Mouse (Mus musculus): ENCODE measurements around the gene Hmg20a. TPM values are rescaled to one million over a fixed set of nuclear protein-coding genes. Genes with fewer than 3 reads are reported as not detected.

Hmg20a gene
- polyA plus RNA-seq, 1 experiment from 2014 or later = 12.9 TPM

DNA sequence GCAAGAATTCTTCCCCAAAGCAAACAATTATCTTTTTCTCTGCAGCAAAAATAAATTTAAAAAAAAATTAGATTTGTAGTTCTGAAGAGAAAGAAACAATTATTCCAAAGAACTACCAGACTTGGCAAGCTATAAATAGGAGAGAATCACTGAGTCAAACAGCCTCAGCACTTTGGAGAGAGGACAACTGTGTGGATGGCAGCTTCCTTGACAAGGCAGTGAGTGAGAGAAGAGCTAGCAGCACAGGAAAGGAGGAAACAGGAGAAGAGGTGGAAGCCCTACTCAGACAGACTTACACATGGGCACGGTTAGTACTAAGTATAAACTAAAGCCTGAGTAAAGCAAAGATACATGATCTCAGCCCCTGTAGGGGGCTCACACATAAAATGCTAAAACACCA is 22.1 kb upstream of the Hmg20a start:
- 51% methylated on average over 1 of the region's 1 CpGs for WGBS
- Histone ChIP-seq H3K4me1 (replicated peaks; ENCODE audit: control insufficient read depth, insufficient read depth, low read length) (no peaks in the 10 kb centered on the region), H3K27me3 (replicated peaks; ENCODE audit: control insufficient read depth, insufficient read depth, low read length) (no peaks in the 10 kb centered on the region), H3K9me3 (ENCODE audit: control insufficient read depth) (no peaks in the 10 kb centered on the region), H3K36me3 (ENCODE audit: control insufficient read depth, insufficient read depth) (no peaks in the 10 kb centered on the region), H3K9ac (ENCODE audit: low read depth, low read length) (no peak overlapping the region), H3K4me3 (ENCODE audit: low read depth, low read length) (no peak overlapping the region), H3K4me2 (replicated peaks; ENCODE audit: low read depth) (no peak overlapping the region), H3K27ac (ENCODE audit: low read depth, low read length) (no peak overlapping the region)
- no peak for TF ChIP-seq CTCF (IDR thresholded peaks at IDR 0.05; ENCODE audit: low read depth)
- no peak for ATAC-seq

DNA sequence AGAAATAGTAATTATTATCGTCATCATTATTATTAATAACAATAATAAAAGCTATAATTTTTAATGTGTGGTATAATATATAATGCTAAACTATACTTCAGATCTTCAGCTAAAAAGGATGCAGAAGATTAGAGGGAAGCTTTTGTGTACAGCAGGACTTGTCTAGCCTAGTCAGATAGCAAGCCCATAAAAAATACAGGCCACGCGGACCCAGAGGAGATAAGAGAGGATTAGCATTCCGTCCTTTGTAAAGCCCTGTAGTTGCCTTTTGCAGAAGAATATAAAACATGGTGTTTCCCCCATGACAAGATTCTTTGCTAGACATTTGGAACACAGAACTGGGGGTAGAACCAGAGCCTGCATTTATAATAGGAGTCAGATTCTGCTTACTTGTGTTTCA is 13.8 kb upstream of the Hmg20a start:
- ATAC-seq = no peak
- H3K4me3 ChIP-seq (ENCODE audit: low read depth, low read length) = no peak overlapping the region
- H3K9me3 ChIP-seq (ENCODE audit: control insufficient read depth) = no peaks in the 10 kb centered on the region
- no peaks in the 10 kb centered on the region for H3K4me1 ChIP-seq (replicated peaks; ENCODE audit: control insufficient read depth, insufficient read depth, low read length)
- H3K27me3 ChIP-seq (replicated peaks; ENCODE audit: control insufficient read depth, insufficient read depth, low read length) = no peaks in the 10 kb centered on the region
- 47% methylated on average over 4 of the region's 4 CpGs for WGBS
- no peak overlapping the region for H3K27ac ChIP-seq (ENCODE audit: low read depth, low read length)
- no peak for TF ChIP-seq CTCF (IDR thresholded peaks at IDR 0.05; ENCODE audit: low read depth)
- no peaks in the 10 kb centered on the region for H3K36me3 ChIP-seq (ENCODE audit: control insufficient read depth, insufficient read depth)
- H3K4me2 ChIP-seq (replicated peaks; ENCODE audit: low read depth) = no peak overlapping the region
- H3K9ac ChIP-seq (ENCODE audit: low read depth, low read length) = no peak overlapping the region

DNA sequence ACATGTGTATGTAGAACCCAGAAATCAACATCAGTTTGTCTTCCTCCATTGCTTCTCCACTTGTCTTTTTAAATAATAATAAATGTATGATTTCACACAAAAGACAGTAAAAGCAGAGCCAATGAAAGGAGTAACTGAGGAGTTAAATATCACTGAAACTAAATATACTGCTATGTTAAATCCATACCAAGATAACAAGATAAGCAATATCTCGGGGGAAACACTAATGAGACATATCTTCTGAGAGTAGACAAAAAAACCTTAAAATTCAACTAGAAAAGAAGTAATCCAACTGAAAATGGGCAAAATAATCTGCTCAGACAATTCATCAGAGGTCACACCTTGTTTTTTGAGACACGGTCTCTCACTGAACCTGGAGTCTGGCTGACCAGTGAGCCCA is 8.5 kb upstream of the Hmg20a start:
- H3K4me2 ChIP-seq (replicated peaks; ENCODE audit: low read depth) = no peak overlapping the region
- no peaks in the 10 kb centered on the region for H3K9me3 ChIP-seq (ENCODE audit: control insufficient read depth)
- TF ChIP-seq CTCF (IDR thresholded peaks at IDR 0.05; ENCODE audit: low read depth) = no peak
- H3K4me3 ChIP-seq (ENCODE audit: low read depth, low read length) = no peak overlapping the region
- no peaks in the 10 kb centered on the region for H3K36me3 ChIP-seq (ENCODE audit: control insufficient read depth, insufficient read depth)
- 75% methylated on average over 2 of the region's 2 CpGs for WGBS
- no peak overlapping the region for H3K27ac ChIP-seq (ENCODE audit: low read depth, low read length)
- H3K4me1 ChIP-seq (replicated peaks; ENCODE audit: control insufficient read depth, insufficient read depth, low read length) = no peaks in the 10 kb centered on the region
- no peak for ATAC-seq
- no peak overlapping the region for H3K9ac ChIP-seq (ENCODE audit: low read depth, low read length)
- no peaks in the 10 kb centered on the region for H3K27me3 ChIP-seq (replicated peaks; ENCODE audit: control insufficient read depth, insufficient read depth, low read length)

DNA sequence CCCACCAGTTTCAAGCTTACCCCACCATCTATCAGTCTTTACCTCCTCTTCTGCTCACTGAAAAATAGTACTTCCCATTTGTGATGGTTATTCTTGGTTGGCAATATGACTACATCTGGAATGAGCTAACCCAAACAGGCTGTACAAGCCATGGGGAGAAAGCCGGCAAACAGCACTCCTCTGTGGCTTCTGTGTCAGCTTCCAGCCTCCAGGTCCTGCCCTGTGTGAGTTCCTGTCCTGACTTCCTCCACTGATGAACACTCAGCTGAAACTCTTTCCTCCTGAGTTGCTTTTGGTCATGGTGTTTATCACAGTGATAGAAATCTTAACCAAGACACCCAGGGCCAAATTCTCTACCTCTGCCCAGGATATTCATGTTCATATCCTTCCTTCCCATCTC is 5.7 kb upstream of the Hmg20a start:
- Histone ChIP-seq H3K4me1 (replicated peaks; ENCODE audit: control insufficient read depth, insufficient read depth, low read length) (no peaks in the 10 kb centered on the region), H3K36me3 (ENCODE audit: control insufficient read depth, insufficient read depth) (no peaks in the 10 kb centered on the region), H3K4me2 (replicated peaks; ENCODE audit: low read depth) (no peak overlapping the region), H3K27me3 (replicated peaks; ENCODE audit: control insufficient read depth, insufficient read depth, low read length) (no peaks in the 10 kb centered on the region), H3K9ac (ENCODE audit: low read depth, low read length) (no peak overlapping the region), H3K9me3 (ENCODE audit: control insufficient read depth) (no peaks in the 10 kb centered on the region), H3K4me3 (ENCODE audit: low read depth, low read length) (no peak overlapping the region), H3K27ac (ENCODE audit: low read depth, low read length) (no peak overlapping the region)
- TF ChIP-seq CTCF (IDR thresholded peaks at IDR 0.05; ENCODE audit: low read depth) = no peak
- 76% methylated on average over 1 of the region's 1 CpGs for WGBS
- ATAC-seq = no peak

DNA sequence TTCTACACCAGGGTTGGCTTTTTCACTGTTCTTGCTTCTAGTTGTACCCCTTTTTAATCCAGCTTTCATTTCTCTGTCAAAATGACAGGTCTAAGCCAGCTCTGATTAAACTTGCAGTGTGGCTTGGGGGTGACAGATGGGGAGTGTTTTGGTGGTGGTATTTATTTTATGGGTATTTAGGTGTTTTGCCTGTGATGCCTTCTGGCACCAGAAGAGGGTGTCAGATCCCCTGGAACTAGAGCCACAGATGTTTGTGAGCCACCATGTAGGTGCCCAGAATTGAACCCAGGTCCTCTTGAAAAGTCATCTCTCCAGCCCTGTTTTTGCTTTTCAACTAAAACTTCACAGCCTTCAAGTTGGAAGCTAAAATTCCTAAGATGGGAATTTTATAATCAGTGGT is 4.1 kb upstream of the Hmg20a start:
- Histone ChIP-seq H3K36me3 (ENCODE audit: control insufficient read depth, insufficient read depth) (no peaks in the 10 kb centered on the region), H3K9me3 (ENCODE audit: control insufficient read depth) (no peaks in the 10 kb centered on the region), H3K27ac (ENCODE audit: low read depth, low read length) (no peak overlapping the region), H3K4me3 (ENCODE audit: low read depth, low read length) (no peak overlapping the region), H3K9ac (ENCODE audit: low read depth, low read length) (no peak overlapping the region), H3K4me2 (replicated peaks; ENCODE audit: low read depth) (no peak overlapping the region), H3K27me3 (replicated peaks; ENCODE audit: control insufficient read depth, insufficient read depth, low read length) (no peaks in the 10 kb centered on the region), H3K4me1 (replicated peaks; ENCODE audit: control insufficient read depth, insufficient read depth, low read length) (no peaks in the 10 kb centered on the region)
- no peak for ATAC-seq
- TF ChIP-seq CTCF (IDR thresholded peaks at IDR 0.05; ENCODE audit: low read depth) = peak; percentile 47

DNA sequence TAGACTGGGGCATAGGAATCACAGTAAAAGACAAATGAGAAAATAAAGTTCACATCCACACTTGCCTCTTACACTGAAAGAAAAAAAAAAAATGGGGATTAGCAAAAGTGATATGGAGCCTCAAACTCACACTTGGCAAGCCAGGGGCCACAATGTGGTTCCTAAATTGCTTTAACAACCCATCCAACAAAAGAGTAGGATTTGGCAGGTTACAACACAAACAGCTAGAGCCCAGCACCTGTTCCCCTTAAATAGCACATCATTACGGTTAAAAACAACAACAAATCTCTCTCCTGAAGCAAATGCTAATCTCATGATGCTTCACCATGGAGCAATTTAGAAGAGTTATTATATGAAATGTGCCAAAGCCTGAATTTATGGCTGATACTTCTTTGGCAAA is 3.0 kb upstream of the Hmg20a start:
- H3K27me3 ChIP-seq (replicated peaks; ENCODE audit: control insufficient read depth, insufficient read depth, low read length) = no peaks in the 10 kb centered on the region
- no peak overlapping the region for H3K27ac ChIP-seq (ENCODE audit: low read depth, low read length)
- WGBS = 82% methylated on average over 1 of the region's 1 CpGs
- H3K4me1 ChIP-seq (replicated peaks; ENCODE audit: control insufficient read depth, insufficient read depth, low read length) = no peaks in the 10 kb centered on the region
- TF ChIP-seq CTCF (IDR thresholded peaks at IDR 0.05; ENCODE audit: low read depth) = no peak
- no peak overlapping the region for H3K9ac ChIP-seq (ENCODE audit: low read depth, low read length)
- H3K4me2 ChIP-seq (replicated peaks; ENCODE audit: low read depth) = no peak overlapping the region
- H3K4me3 ChIP-seq (ENCODE audit: low read depth, low read length) = no peak overlapping the region
- H3K36me3 ChIP-seq (ENCODE audit: control insufficient read depth, insufficient read depth) = no peaks in the 10 kb centered on the region
- H3K9me3 ChIP-seq (ENCODE audit: control insufficient read depth) = no peaks in the 10 kb centered on the region
- no peak for ATAC-seq

DNA sequence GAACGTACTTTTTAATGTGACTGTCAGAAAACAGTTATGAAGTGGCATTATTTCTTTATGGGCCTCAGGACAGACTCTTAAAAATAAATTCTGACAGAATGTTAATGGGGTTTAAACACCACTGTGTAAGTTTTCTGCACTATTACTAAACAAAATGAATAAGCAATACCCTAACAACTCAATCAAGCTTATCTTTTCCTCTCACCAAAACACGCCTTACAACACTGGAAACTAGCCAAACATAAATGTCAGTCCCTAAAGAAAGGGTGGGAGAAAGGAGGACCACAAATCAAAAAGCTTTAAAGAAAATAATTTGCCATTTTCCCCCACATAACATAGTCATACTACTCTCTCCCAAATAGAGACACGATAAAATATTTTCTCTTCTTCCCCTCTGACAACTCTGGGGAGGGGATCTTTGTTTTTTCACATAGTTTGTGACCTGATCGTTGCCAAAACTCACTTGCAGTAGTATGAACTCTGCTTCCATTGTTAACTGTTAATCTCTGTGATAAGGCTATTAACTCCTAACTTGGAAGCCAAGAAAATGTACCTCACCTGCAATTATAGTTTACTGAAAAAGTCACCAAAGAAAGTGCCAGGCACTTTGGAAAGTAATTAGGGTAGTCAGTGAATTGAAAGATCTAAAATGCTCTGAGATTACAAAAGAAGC is 2.3 kb upstream of the Hmg20a start:
- no peak for TF ChIP-seq CTCF (IDR thresholded peaks at IDR 0.05; ENCODE audit: low read depth)

More for the DNA sequence above, 2.3 kb upstream of the Hmg20a start:
- no peak for ATAC-seq
- Histone ChIP-seq H3K36me3 (ENCODE audit: control insufficient read depth, insufficient read depth) (no peaks in the 10 kb centered on the region), H3K4me1 (replicated peaks; ENCODE audit: control insufficient read depth, insufficient read depth, low read length) (no peaks in the 10 kb centered on the region), H3K27ac (ENCODE audit: low read depth, low read length) (no peak overlapping the region), H3K9ac (ENCODE audit: low read depth, low read length) (no peak overlapping the region), H3K9me3 (ENCODE audit: control insufficient read depth) (no peaks in the 10 kb centered on the region), H3K27me3 (replicated peaks; ENCODE audit: control insufficient read depth, insufficient read depth, low read length) (no peaks in the 10 kb centered on the region), H3K4me3 (ENCODE audit: low read depth, low read length) (no peak overlapping the region), H3K4me2 (replicated peaks; ENCODE audit: low read depth) (peak overlapping the region; percentile 83)
- 37% methylated on average over 4 of the region's 4 CpGs for whole genome bisulfite sequencing
